Mouse (Mus musculus): Measurements from ENCODE around the gene Them7. TPM values are rescaled to one million over a fixed set of nuclear protein-coding genes. Genes with fewer than 3 reads are reported as not detected.

The Them7 gene
- total RNA-seq, 2 experiments from 2014 or later, result 0.19 TPM; not detected in 1

GRCm38 (mm10) chr2:105234278-105234677 is 10.2 kb downstream of the Them7 start:
- DNase-seq (ENCODE audit: low spot score), result no peak

GRCm38 (mm10) chr2:105235380-105236115 is 11.4 kb downstream of the Them7 start:
- no peak for DNase-seq (ENCODE audit: low spot score)

GRCm38 (mm10) chr2:105237424-105237823 is 13.3 kb downstream of the Them7 start:
- DNase-seq (ENCODE audit: low spot score), result no peak

- no peak for DNase-seq (ENCODE audit: low spot score)
Measured at GRCm38 (mm10) chr2:105237841-105238240, 13.7 kb downstream of the Them7 start.

GRCm38 (mm10) chr2:105238775-105239174 is 14.7 kb downstream of the Them7 start:
- no peak for DNase-seq (ENCODE audit: low spot score)

- no peak for DNase-seq (ENCODE audit: low spot score)
Measured at GRCm38 (mm10) chr2:105240631-105241030, 16.5 kb downstream of the Them7 start.

- DNase-seq (ENCODE audit: low spot score), result no peak
Measured at GRCm38 (mm10) chr2:105242940-105243339, 18.8 kb downstream of the Them7 start.

GRCm38 (mm10) chr2:105244733-105245132 is 20.6 kb downstream of the Them7 start:
- no peak for DNase-seq (ENCODE audit: low spot score)

- no peak for DNase-seq (ENCODE audit: low spot score)
Measured at GRCm38 (mm10) chr2:105251978-105252377, 27.9 kb downstream of the Them7 start.

GRCm38 (mm10) chr2:105252824-105253223 is 28.7 kb downstream of the Them7 start:
- DNase-seq (ENCODE audit: low spot score), result no peak

- DNase-seq (ENCODE audit: low spot score), result no peak
Measured at GRCm38 (mm10) chr2:105255457-105255856, 31.3 kb downstream of the Them7 start.

- DNase-seq (ENCODE audit: low spot score), result no peak
Measured at GRCm38 (mm10) chr2:105256427-105257071, 32.4 kb downstream of the Them7 start.

- DNase-seq (ENCODE audit: low spot score), result no peak
Measured at GRCm38 (mm10) chr2:105257376-105257775, 33.3 kb downstream of the Them7 start.

- DNase-seq (ENCODE audit: low spot score), result no peak
Measured at GRCm38 (mm10) chr2:105261335-105261734, 37.2 kb downstream of the Them7 start.

GRCm38 (mm10) chr2:105263219-105263618 is 39.1 kb downstream of the Them7 start:
- no peak for DNase-seq (ENCODE audit: low spot score)

GRCm38 (mm10) chr2:105282407-105283077 is 58.4 kb downstream of the Them7 start:
- DNase-seq (ENCODE audit: low spot score), result no peak

- DNase-seq (ENCODE audit: low spot score), result no peak
Measured at GRCm38 (mm10) chr2:105283811-105284210, 59.7 kb downstream of the Them7 start.

- DNase-seq (ENCODE audit: low spot score), result no peak
Measured at GRCm38 (mm10) chr2:105284855-105285254, 60.7 kb downstream of the Them7 start.

- DNase-seq (ENCODE audit: low spot score), result no peak
Measured at GRCm38 (mm10) chr2:105295823-105296222, 71.7 kb downstream of the Them7 start.

GRCm38 (mm10) chr2:105298888-105299287 is 74.8 kb downstream of the Them7 start:
- no peak for DNase-seq (ENCODE audit: low spot score)

GRCm38 (mm10) chr2:105301082-105301481 is 77.0 kb downstream of the Them7 start:
- no peak for DNase-seq (ENCODE audit: low spot score)

GRCm38 (mm10) chr2:105301531-105301930 is 77.4 kb downstream of the Them7 start:
- DNase-seq (ENCODE audit: low spot score), result no peak

Measured in gastrocnemius, adult 18-20 months (tissue).